Mouse (Mus musculus): Measurements from ENCODE around the gene Crnkl1. TPM values are rescaled to one million over a fixed set of nuclear protein-coding genes. Genes with fewer than 3 reads are reported as not detected.

The Crnkl1 gene
- polyA plus RNA-seq, 1 experiment from 2014 or later: 12.6 TPM

DNA sequence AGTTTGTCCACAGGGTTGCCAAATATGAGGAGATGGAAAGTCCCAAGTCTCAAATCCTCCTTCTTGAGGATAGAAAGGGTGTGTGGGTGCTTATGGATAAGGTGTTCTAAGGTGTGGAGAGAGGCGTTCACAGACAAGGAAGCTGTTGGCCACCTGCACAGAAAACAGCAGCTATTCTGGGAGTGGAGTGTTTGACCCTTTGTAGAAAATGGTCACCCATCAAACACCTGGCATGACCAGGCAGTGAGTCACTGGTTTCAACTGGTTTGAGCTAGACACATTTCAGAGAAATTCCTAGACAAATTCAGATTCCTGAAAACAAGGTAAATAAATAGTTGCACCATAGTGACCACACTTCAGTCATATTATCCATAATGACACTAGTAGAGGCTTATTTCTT, 62.7 kb downstream of the Crnkl1 start:
- Histone ChIP-seq H3K36me3 (ENCODE audit: control insufficient read depth, insufficient read depth) (no peaks in the 10 kb centered on the region), H3K4me3 (ENCODE audit: low read depth, low read length) (no peak overlapping the region), H3K9me3 (replicated peaks; ENCODE audit: control insufficient read depth, low read length) (no peaks in the 10 kb centered on the region), H3K9ac (ENCODE audit: low read depth, low read length) (no peak overlapping the region), H3K27ac (ENCODE audit: low read length) (no peak overlapping the region), H3K4me1 (ENCODE audit: control insufficient read depth, low read depth, low read length) (no peaks in the 10 kb centered on the region), H3K4me2 (ENCODE audit: low read depth, low read length) (no peak overlapping the region), H3K27me3 (ENCODE audit: control insufficient read depth, insufficient read depth, low read depth, low read length) (no peaks in the 10 kb centered on the region)
- ATAC-seq (ENCODE audit: low read depth): no peak
- WGBS (ENCODE audit: insufficient replicate concordance): 52% methylated on average over 1 of the region's 1 CpGs

DNA sequence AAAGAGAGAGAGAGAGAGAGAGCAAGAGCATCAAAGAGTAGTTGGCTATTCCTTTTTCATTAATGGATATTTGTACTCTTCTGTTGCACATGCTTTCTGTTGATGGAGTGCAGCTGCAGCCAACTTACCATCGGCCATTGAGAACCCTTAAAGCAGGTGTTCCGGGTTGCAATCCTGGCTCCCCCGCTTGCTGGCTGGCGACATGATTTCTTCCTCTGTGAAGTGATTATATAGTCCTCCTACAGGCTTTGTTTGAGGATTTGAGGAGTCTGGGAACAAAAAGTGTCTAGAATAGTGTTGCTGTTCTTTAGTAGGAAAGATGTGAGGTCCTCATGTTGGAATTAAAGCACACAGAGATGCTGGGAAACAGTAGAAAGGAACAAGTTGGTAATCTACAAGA, 63.5 kb downstream of the Crnkl1 start:
- no peaks in the 10 kb centered on the region for H3K27me3 ChIP-seq (ENCODE audit: control insufficient read depth, insufficient read depth, low read depth, low read length)
- H3K36me3 ChIP-seq (ENCODE audit: control insufficient read depth, insufficient read depth): no peaks in the 10 kb centered on the region
- no peak overlapping the region for H3K27ac ChIP-seq (ENCODE audit: low read length)
- WGBS (ENCODE audit: insufficient replicate concordance): 68% methylated on average over 4 of the region's 4 CpGs
- no peak for ATAC-seq (ENCODE audit: low read depth)
- no peak overlapping the region for H3K9ac ChIP-seq (ENCODE audit: low read depth, low read length)
- H3K4me2 ChIP-seq (ENCODE audit: low read depth, low read length): no peak overlapping the region
- no peak overlapping the region for H3K4me3 ChIP-seq (ENCODE audit: low read depth, low read length)
- no peaks in the 10 kb centered on the region for H3K4me1 ChIP-seq (ENCODE audit: control insufficient read depth, low read depth, low read length)
- no peaks in the 10 kb centered on the region for H3K9me3 ChIP-seq (replicated peaks; ENCODE audit: control insufficient read depth, low read length)

Small RNAs within 50 kb of the gene (microRNA-seq; reads per million reads assigned to microRNA genes)
- gene Gm25026: not detected

Other genes starting within 250 kb of the Crnkl1 start
- 39.7 and 43.8 TPM in 2 replicates for gene Naa20, start 32.9 kb downstream of the Crnkl1 start, polyA plus RNA-seq (2015; fragmentation: Nextera tagmentation; extraction: Ambion mirVana)
- gene Cfap61, start 230 bp downstream of the Crnkl1 start, polyA plus RNA-seq (2015; fragmentation: Nextera tagmentation; extraction: Ambion mirVana): not detected in 2 replicates

Data from liver, embryonic 16.5 days (tissue).